Mouse (Mus musculus): ENCODE results near the gene Paqr8.

Paqr8 gene

GRCm38 (mm10) chr1:20974341-20975135 is 84.1 kb downstream of the Paqr8 start:
- no peak for DNase-seq

GRCm38 (mm10) chr1:20980553-20980952 is 90.1 kb downstream of the Paqr8 start:
- no peak for DNase-seq

GRCm38 (mm10) chr1:20981764-20982163 is 91.4 kb downstream of the Paqr8 start:
- no peak for DNase-seq

GRCm38 (mm10) chr1:20984103-20984502 is 93.7 kb downstream of the Paqr8 start:
- DNase-seq, result no peak

- no peak for DNase-seq
Measured at GRCm38 (mm10) chr1:20984582-20984981, 94.2 kb downstream of the Paqr8 start.

- no peak for DNase-seq
Measured at GRCm38 (mm10) chr1:20986378-20987056, 96.1 kb downstream of the Paqr8 start.
